Mouse (Mus musculus) embryonic facial prominence, embryonic 11.5 days (tissue): ENCODE measurements around the gene Nav3. TPM values are rescaled to one million over a fixed set of nuclear protein-coding genes. Genes with fewer than 3 reads are reported as not detected.

Source experiments
- ATAC-seq: fragments of 200-750 bp; cut with Nextera tagmentation; replicated peaks from 2 replicates; pipeline ENCODE4 v1.8.0; 2017; ENCODE audit warnings: low read depth; ENCODE audit not compliant: insufficient number of reproducible peaks, low FRiP score, low TSS enrichment
- DNase-seq: peaks from one replicate; pipeline ENCODE4 v3.0.0-alpha.2; 2015; ENCODE audit warnings: low spot score
- H3K27ac ChIP-seq: fragments of 300-500 bp; sonication (generic); replicated peaks from 2 replicates; pipeline ENCODE4 v1.5.1; 2014; ENCODE audit warnings: mild to moderate bottlenecking, low read depth, low read length, control low read depth
- H3K27me3 ChIP-seq: fragments of 300-500 bp; sonication (generic); 2 replicates; pipeline ENCODE4 v1.6.1; 2014; ENCODE audit warnings: mild to moderate bottlenecking, low read length, moderate library complexity, mixed read lengths; ENCODE audit not compliant: control insufficient read depth, insufficient read depth
- H3K36me3 ChIP-seq: fragments of 300-500 bp; sonication (generic); replicated peaks from 2 replicates; pipeline ENCODE4 v1.6.1; 2014; ENCODE audit warnings: low read depth, mild to moderate bottlenecking, low read length, moderate library complexity, mixed read lengths; ENCODE audit not compliant: control insufficient read depth, insufficient read depth
- H3K4me1 ChIP-seq: fragments of 300-500 bp; sonication (generic); 2 replicates; pipeline ENCODE4 v1.6.1; 2014; ENCODE audit warnings: low read length, mixed read lengths; ENCODE audit not compliant: control insufficient read depth, insufficient read depth
- H3K4me2 ChIP-seq: fragments of 300-500 bp; sonication (generic); 2 replicates; pipeline ENCODE4 v1.6.1; 2014; ENCODE audit warnings: low read depth, mild to moderate bottlenecking, control low read depth, low read length, moderate library complexity
- H3K4me3 ChIP-seq: fragments of 300-500 bp; sonication (generic); 2 replicates; pipeline ENCODE4 v1.5.1; 2014; ENCODE audit warnings: low read depth, low read length, control low read depth
- H3K9ac ChIP-seq: fragments of 300-500 bp; sonication (generic); replicated peaks from 2 replicates; pipeline ENCODE4 v1.6.1; 2014; ENCODE audit warnings: mild to moderate bottlenecking, control low read depth, low read length
- H3K9me3 ChIP-seq: fragments of 300-500 bp; sonication (generic); replicated peaks from 2 replicates; pipeline ENCODE4 v1.6.1; 2016; ENCODE audit warnings: mild to moderate bottlenecking, low read length, inconsistent platforms, mixed read lengths; ENCODE audit not compliant: control insufficient read depth
- WGBS: fragments of 180-500 bp; shearing (Covaris S2); extraction: QIAGEN DNeasy Blood & Tissue Kit; methylation state at CpG from one replicate; pipeline ENCODE4 v1.1.7; 2014; 5-methylcytosine and 5-hydroxymethylcytosine counted together
- polyA plus RNA-seq: library from polyadenylated mRNA; unstranded; fragments of >200 nt; fragmentation: Nextera tagmentation; extraction: Ambion mirVana; gene quantifications from 2 replicates; pipeline ENCODE4 v1.2.1, GENCODE M21; 2014

Gene Nav3
- polyA plus RNA-seq, 1 experiment from 2014 or later, result 3.2 TPM

- ATAC-seq, result no peak; the same call in 1 of the 2 replicates
- Histone ChIP-seq H3K27me3 (no peaks in the 10 kb centered on the region), H3K27ac (no peak overlapping the region), H3K9me3 (no peaks in the 10 kb centered on the region), H3K4me3 (no peak overlapping the region), H3K36me3 (no peaks in the 10 kb centered on the region), H3K9ac (no peak overlapping the region), H3K4me1 (no peaks in the 10 kb centered on the region), H3K4me2 (no peak overlapping the region)
- WGBS, result 78% methylated on average over 11 of the region's 11 CpGs
- DNase-seq, result no peak
Measured at GRCm38 (mm10) chr10:110372724-110373455, 83.1 kb downstream of the Nav3 start.

- Histone ChIP-seq H3K9ac (no peak overlapping the region), H3K4me2 (no peak overlapping the region), H3K9me3 (no peaks in the 10 kb centered on the region), H3K36me3 (no peaks in the 10 kb centered on the region), H3K4me3 (no peak overlapping the region), H3K27me3 (no peaks in the 10 kb centered on the region), H3K27ac (no peak overlapping the region), H3K4me1 (no peaks in the 10 kb centered on the region)
- no peak for DNase-seq
- 74% methylated on average over 7 of the region's 7 CpGs for WGBS
- no peak for ATAC-seq
Measured at GRCm38 (mm10) chr10:110352148-110352547, 103.9 kb downstream of the Nav3 start.

GRCm38 (mm10) chr10:110330030-110330429 is 126.0 kb downstream of the Nav3 start:
- no peak for ATAC-seq
- no peaks in the 10 kb centered on the region for H3K9me3 ChIP-seq
- H3K27me3 ChIP-seq, result no peaks in the 10 kb centered on the region

GRCm38 (mm10) chr10:110329629-110330028 is 126.4 kb downstream of the Nav3 start:
- H3K9me3 ChIP-seq, result no peaks in the 10 kb centered on the region
- 80% methylated on average over 5 of the region's 5 CpGs for WGBS
- H3K9ac ChIP-seq, result no peak overlapping the region
- no peak overlapping the region for H3K27ac ChIP-seq
- no peak overlapping the region for H3K4me3 ChIP-seq
- no peaks in the 10 kb centered on the region for H3K27me3 ChIP-seq
- DNase-seq (no peak), ATAC-seq (no peak)
- H3K4me1 ChIP-seq, result no peaks in the 10 kb centered on the region
- no peaks in the 10 kb centered on the region for H3K36me3 ChIP-seq
- H3K4me2 ChIP-seq, result no peak overlapping the region

More at GRCm38 (mm10) chr10:110330030-110330429, 126.0 kb downstream of the Nav3 start:
- no peaks in the 10 kb centered on the region for H3K4me1 ChIP-seq
- H3K4me3 ChIP-seq, result no peak overlapping the region
- WGBS, result 74% methylated on average over 5 of the region's 5 CpGs
- no peak for DNase-seq
- H3K27ac ChIP-seq, result no peak overlapping the region
- no peak overlapping the region for H3K9ac ChIP-seq
- H3K4me2 ChIP-seq, result no peak overlapping the region
- no peaks in the 10 kb centered on the region for H3K36me3 ChIP-seq

- ATAC-seq (no peak), DNase-seq (peak; percentile 17)
- Histone ChIP-seq H3K27ac (no peak overlapping the region), H3K9ac (no peak overlapping the region), H3K36me3 (no peaks in the 10 kb centered on the region), H3K4me1 (no peaks in the 10 kb centered on the region), H3K4me3 (no peak overlapping the region), H3K27me3 (no peaks in the 10 kb centered on the region), H3K4me2 (no peak overlapping the region), H3K9me3 (no peaks in the 10 kb centered on the region)
- WGBS, result 59% methylated on average over 6 of the region's 6 CpGs
Measured at GRCm38 (mm10) chr10:110322082-110322632, 133.8 kb downstream of the Nav3 start.

GRCm38 (mm10) chr10:110317275-110317674 is 138.7 kb downstream of the Nav3 start:
- Histone ChIP-seq H3K9ac (no peak overlapping the region), H3K27me3 (no peaks in the 10 kb centered on the region), H3K9me3 (no peaks in the 10 kb centered on the region), H3K27ac (no peak overlapping the region), H3K4me2 (no peak overlapping the region), H3K4me1 (no peaks in the 10 kb centered on the region), H3K4me3 (no peak overlapping the region), H3K36me3 (no peaks in the 10 kb centered on the region)
- DNase-seq (no peak), ATAC-seq (no peak)
- WGBS, result 76% methylated on average over 5 of the region's 5 CpGs

GRCm38 (mm10) chr10:110314525-110314924 is 141.5 kb downstream of the Nav3 start:
- H3K27ac ChIP-seq, result no peak overlapping the region
- ATAC-seq (no peak), DNase-seq (no peak)
- no peaks in the 10 kb centered on the region for H3K4me1 ChIP-seq
- no peak overlapping the region for H3K4me2 ChIP-seq
- H3K36me3 ChIP-seq, result no peaks in the 10 kb centered on the region
- H3K9me3 ChIP-seq, result no peaks in the 10 kb centered on the region
- no peaks in the 10 kb centered on the region for H3K27me3 ChIP-seq
- H3K4me3 ChIP-seq, result no peak overlapping the region
- 70% methylated on average over 5 of the region's 5 CpGs for WGBS
- no peak overlapping the region for H3K9ac ChIP-seq

- ATAC-seq, result no peak
- no peak overlapping the region for H3K9ac ChIP-seq
- H3K27ac ChIP-seq, result no peak overlapping the region
- no peaks in the 10 kb centered on the region for H3K4me1 ChIP-seq
- no peaks in the 10 kb centered on the region for H3K27me3 ChIP-seq
- H3K9me3 ChIP-seq, result no peaks in the 10 kb centered on the region
- DNase-seq, result no peak
- 87% methylated on average over 7 of the region's 7 CpGs for WGBS
- H3K4me2 ChIP-seq, result no peak overlapping the region
- no peak overlapping the region for H3K4me3 ChIP-seq
- H3K36me3 ChIP-seq, result no peaks in the 10 kb centered on the region
Measured at GRCm38 (mm10) chr10:110313959-110314358, 142.0 kb downstream of the Nav3 start.
